Mouse (Mus musculus) kidney, adult 11 months (tissue): ENCODE measurements around the gene Mapkapk3.

ENCODE experiments used
- DNase-seq: peaks from one replicate; pipeline ENCODE4 v3.0.0; 2022

The Mapkapk3 gene

DNA sequence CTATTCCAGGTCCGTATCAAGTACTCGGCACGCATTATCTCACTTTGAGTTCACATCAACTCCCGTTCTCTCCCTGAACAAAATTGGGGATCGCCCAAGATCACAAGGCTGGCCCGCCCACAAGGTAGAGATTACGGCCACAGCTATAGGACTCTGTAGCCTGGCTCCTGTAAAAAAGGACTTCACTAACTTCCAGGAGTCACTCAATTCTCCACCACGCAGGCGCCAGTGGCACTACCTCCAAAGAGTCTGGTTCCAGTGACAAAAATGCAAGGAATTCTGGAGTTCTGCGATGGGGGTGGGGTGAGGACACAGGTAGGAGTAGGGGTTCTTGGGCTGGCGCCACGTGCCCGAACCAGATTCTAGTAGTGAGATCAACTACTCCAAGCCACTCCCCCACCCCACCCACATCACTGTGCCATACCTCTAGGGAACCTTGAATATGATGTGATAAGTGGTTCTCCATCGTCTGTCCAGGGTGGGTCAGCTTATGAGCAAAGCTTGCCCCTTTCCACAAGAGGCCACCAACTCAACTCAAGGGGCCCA lies 1.5 kb downstream of the Mapkapk3 start:
- DNase-seq, result peak; percentile 39

DNA sequence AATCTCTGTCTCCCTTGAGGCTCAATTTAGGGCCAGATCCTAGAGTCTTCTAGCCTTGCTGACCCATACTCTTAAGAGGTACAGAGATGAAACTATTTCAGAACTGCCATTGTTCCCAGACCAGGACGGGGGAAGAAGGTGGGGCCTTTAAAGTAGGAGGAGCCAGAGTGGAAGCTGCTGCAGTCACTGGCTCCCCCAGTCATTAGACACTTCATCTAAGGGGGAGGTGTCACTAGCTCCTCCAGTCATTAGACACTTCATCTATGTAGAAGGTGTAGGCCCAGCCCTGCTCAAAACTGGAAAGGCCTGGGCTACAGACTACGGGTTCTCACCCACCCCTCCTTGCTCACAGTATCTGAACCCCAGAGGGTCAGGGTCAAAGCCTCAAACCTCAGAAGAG lies 2.4 kb downstream of the Mapkapk3 start:
- DNase-seq, result no peak

GRCm38 (mm10) chr9:107285009-107285408 lies 4.7 kb downstream of the Mapkapk3 start:
- peak; percentile 71 for DNase-seq

DNA sequence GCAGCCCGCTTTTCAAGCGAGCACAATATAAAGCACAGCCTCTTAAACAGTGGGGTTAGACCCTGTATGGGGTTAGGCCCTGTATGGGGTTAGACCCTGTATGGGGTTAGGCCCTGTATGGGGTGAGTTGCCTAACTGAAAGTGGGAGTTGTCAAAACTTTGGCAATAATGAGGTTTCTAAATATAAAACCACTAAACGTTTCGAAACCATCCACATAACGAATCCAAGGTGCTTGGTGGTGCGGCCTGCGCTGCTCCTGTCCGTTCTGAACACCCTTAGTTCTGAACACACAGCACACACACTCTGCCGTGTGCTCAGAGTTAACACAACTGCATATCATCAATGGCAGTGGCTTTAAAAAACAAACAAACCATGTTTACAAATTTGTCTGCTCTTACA lies 6.7 kb downstream of the Mapkapk3 start:
- no peak for DNase-seq

- DNase-seq, result no peak
Observed at GRCm38 (mm10) chr9:107281241-107281987, 8.3 kb downstream of the Mapkapk3 start.

DNA sequence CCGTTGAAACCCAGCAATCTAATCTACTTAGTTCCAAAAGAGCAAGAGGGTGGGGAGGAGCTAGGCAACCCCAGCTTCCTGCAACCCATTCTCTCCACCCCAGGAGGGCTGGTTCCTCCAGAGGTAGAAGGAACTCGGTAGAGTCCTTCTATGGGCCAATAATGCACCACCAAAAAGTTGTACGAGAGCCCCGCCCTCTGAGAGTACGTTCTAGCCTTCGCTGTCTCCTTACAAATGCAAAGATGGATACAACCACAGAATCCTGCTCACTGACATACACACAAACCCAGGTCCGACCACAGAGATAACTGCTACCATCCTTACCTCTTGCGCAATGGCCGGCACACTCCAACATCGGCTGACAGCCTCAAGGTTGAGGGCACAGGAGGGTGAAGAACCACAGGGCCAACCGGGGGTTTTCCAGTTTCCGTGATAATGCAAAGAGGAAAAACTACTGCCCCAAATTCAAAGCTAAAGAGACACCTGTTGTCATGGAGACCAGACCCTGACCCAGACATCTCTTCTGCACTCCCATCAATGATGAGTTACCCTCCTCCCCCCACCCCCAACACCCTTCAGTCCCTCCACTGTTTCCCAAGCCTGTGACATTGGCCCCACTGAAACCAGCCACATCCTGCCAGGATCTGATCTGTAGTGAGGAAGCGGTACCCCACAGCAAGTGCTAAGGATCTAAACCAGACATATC lies 9.2 kb downstream of the Mapkapk3 start:
- no peak for DNase-seq

GRCm38 (mm10) chr9:107279378-107280321 lies 10.0 kb downstream of the Mapkapk3 start:
- peak; percentile 59 for DNase-seq

DNA sequence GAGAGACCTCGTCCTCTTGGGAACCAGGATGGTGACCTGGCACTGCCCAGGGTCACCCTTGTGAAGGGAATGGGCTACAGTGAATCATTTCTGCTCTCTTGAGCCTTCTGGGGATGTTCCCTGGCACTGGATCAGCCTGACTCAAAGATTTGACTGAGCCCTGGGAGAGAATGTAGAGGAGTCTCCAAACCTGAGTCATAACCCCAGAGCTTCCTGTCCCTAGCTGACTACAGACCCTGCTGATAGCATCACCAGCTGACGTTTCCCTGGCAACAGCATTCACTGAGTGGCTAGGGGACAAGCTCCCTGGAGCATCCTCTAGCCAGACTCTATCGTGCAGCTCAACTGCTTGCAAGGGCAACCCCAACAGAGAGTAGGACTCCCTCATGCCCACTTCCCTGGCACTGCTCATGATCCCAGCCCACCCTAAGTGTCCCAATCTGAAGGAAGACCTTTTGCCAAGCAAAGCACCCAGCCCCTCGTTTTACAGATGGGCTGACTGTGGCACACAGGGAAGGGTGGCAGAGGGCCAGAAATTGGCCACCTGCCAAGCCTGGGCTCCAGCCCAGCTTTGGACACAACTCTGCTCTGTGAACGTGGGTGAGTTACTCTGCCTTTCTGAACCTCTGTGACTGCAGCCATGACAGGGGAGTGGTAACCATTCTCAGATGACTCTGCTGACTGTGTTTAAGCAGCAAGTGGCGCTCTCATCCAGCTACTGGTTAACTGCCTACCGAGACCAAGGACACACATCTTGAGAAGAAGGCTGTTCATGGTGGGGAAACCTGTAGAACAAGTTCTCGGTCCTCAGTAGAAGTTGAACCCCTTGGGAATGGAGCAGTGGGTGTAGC lies 10.9 kb downstream of the Mapkapk3 start:
- DNase-seq, result peak; percentile 53

- DNase-seq, result no peak
Observed at GRCm38 (mm10) chr9:107278126-107278525, 11.6 kb downstream of the Mapkapk3 start.

DNA sequence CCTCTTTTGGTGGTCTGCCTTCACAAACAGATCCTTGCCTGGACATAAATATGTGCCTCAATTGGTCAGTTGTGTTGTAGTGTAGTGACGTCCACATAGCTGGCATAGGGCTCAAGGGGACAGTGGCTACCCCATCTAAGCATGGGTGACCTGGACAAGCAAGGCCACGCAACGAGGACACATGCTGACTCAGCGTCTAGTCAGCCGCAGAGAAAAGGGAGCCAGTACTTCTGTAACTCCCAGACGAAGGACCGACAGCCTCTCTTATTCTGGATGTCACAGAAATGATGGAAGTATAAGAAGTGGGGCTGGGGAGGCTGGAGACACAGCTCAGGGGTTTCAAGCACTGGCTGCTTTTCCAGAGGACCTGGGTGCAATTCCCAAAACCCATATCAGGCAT lies 12.1 kb downstream of the Mapkapk3 start:
- no peak for DNase-seq

DNA sequence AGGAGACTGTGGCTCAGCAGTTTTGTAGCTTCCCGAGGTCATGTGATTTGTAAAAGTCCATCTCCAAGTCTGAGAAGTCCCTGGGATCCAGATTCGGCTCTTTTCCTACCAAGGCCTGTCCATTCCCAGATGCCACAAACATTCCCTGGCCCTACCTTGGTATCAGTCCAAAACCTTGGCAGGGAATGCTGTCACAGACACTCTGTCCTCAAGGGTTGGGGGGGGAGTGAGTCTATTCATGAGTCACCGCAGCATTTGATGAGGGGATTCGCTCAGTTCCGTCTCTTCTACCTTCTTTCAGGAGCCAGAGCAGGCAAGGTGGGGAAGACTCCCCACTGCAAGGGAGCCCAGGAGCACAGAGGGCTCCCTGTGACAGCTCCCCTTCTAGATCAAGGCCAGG lies 14.0 kb downstream of the Mapkapk3 start:
- DNase-seq, result no peak

DNA sequence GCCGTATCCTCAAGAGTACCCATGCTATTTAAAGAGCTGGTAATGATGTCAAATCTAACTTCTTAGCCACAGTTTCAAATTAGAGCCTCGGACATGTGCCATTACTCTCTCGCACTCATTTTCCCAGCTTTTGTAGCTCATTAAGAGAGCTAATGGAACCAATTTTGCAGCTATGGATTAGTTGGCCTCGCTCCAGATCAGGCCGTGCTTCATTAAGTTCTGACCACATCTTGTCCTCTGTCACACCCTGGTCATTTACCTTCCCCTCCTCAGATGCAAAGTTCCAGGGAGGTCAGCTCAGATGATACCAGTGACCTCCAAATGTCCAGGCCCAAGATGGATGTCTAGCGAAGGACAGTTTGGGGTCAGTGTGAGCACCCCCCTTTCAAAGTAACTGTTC lies 14.9 kb downstream of the Mapkapk3 start:
- no peak for DNase-seq

DNA sequence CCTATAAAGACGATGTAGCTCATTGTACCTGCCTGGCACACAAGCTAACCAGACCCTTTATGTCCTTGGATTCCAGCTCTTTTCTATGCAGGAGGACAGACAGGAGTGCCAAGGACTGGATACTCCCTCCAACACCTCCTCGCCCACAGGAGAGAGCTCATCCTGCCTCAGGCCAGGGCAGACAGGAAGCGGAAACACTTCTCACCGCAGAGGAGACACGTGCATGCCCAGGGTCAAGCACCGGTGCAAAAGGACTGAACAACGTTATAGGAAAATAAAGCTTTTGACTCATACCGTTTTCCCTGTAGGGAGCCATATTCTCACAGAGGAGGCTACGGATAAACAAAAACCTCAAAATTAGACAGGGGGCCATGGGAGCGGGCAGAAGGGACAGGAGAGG lies 16.5 kb downstream of the Mapkapk3 start:
- no peak for DNase-seq

DNA sequence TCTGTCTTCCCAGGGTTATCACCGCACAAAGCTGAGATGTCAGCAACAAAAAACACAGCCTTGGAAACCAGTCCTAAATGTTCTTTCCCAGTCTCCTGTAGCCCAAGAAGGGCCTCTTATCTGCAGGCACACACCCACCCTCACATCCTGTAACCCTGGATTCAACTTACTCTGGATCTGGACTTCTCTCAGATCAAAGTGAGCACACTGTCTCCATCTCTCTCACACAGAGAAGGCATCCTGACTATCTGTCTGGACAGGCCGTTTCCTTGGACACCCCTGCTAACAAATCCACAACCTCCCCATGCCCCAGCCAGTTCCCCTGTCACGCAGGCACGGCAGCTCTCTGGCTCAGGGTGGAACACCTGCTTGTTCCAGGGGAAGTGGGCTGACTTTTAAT lies 17.4 kb downstream of the Mapkapk3 start:
- DNase-seq, result no peak

GRCm38 (mm10) chr9:107271177-107271938 lies 18.3 kb downstream of the Mapkapk3 start:
- no peak for DNase-seq

GRCm38 (mm10) chr9:107269772-107270171 lies 19.9 kb downstream of the Mapkapk3 start:
- no peak for DNase-seq

DNA sequence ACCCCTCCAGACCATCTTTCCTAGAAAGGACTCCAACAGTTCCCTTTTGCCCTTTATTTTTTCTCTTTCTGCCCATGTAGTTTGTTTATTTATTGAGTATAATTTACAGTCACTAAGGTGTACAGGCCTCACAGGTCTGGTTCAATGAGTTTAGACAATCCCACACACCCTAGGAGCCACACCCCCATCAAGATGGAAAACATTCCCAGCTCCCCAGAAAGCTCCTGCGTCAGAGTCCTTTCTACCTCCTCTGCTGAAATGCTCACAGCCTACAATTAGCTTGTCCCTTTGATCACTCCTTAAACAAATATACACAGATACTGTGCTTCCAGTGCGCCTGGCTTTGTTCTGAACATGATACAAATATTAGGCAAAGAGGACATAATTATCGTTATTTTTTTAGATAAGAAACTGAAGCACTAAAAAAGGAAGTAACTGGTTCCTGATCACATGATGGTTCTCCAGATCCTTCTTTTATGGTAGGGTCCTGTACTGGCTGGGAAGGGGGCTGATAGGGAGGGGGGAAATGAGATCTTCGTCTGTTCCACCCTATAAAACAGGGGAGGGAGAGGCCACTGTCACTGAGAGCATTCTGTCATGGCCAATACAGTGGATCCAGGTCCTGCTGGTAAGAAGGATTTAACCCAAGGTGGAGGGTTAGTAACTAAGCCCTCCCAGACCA lies 21.8 kb downstream of the Mapkapk3 start:
- no peak for DNase-seq

DNA sequence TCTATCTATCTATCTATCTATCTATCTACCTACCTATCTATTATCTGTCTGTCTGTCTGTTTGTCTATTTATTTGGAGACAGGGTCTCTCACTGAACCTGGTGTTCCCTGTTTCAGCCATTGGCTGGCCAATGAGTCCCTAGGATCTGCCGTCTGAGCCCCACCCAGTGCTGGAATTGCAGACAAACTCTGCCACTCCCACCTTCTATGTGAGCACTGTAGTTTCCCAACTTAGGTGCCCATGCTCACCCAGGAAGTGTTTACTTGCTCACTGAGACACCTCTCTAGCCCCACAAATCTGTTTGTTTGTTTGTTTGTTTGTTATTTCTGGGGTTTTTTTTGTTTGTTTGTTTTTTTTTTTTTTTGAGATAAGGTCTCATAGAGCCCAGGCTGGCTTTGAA lies 22.6 kb downstream of the Mapkapk3 start:
- no peak for DNase-seq

- no peak for DNase-seq
Observed at GRCm38 (mm10) chr9:107264731-107265130, 24.9 kb downstream of the Mapkapk3 start.

DNA sequence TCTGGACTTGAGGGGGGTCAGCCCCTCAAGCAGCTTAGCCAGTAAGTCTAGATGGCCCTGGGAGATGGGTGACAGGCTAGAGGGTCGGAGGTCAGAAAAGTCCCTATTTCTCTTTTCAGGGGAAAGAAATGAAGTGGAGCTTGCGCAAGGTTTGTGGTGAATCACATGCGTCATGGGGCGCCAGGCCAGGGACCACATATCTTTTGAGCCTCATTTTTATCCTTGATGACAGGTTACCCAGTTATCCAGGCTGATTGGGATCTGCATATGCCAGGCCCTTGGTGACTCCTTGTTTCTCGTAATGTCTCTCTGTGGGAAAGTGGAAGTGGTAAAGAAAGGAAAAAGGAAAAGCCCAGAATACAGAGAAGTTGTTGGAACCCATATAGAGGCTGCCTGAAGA lies 25.8 kb downstream of the Mapkapk3 start:
- no peak for DNase-seq

- DNase-seq, result no peak
Observed at GRCm38 (mm10) chr9:107262375-107262774, 27.3 kb downstream of the Mapkapk3 start.
